Mouse (Mus musculus): Measurements from ENCODE around the gene Paox. TPM values are rescaled to one million over a fixed set of nuclear protein-coding genes. Genes with fewer than 3 reads are reported as not detected.

Gene Paox
- total and polyA plus RNA-seq, 3 experiments = 0.25 TPM; not detected in 2

DNA sequence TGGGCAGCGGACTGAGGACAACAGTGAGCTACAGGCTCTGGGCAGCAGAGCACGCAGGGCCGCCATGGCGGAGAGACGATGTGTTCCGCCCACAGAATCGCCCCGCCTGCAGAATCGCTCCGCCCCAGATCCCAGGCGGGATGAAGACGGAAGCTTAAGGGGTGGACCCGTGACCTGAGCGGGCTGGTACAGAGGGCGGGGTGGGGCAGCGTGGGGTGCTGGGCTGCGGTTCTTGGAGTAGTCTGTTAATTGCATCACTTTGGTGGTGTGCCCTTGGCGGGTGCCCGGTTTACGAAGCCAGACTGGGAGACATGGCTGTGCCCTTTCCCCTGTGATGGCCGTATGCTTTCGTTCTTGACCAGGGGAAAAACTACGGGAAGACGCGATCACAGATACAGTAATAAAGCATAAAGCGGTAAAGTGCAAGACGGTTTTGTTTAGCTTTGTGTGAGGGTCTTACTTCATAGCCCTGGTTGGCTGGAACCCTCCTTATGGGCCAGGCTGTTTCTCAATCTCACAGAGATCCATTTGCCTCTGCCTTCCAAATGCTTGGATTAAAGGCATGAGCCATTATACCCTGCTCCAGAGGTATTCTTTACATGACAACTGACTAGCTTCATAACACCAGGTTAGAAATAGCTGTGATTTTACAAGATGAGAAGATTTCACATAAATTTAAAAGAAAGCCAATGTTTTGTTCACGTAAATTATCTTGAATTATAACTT, 893 bp downstream of the Paox start, which contains the start of gene Echs1 (continued):
- TF ChIP-seq POLR2AphosphoS2 (IDR thresholded peaks at IDR 0.05; ENCODE audit: low read length) (peak; percentile 37; the same call in 1 of the 2 replicates), GABPA (IDR thresholded peaks at IDR 0.05; ENCODE audit: low read depth, low read length) (no peak), TCF12 (IDR thresholded peaks at IDR 0.05; ENCODE audit: low read depth, low read length) (no peak), ETS1 (IDR thresholded peaks at IDR 0.05; ENCODE audit: low read depth, low read length) (0 out of 2 replicates have a peak, but pooled peaks have one; percentile 41), RCOR1 (IDR thresholded peaks at IDR 0.05; ENCODE audit: low read depth, low read length) (no peak), USF1 (IDR thresholded peaks at IDR 0.05; ENCODE audit: low read depth, low read length) (peak; percentile 81), SIN3A (IDR thresholded peaks at IDR 0.05; ENCODE audit: low read length) (0 out of 2 replicates have a peak, but pooled peaks have one; percentile 66), NELFE (IDR thresholded peaks at IDR 0.05; ENCODE audit: low read depth, low read length) (peak; percentile 79), MAX (IDR thresholded peaks at IDR 0.05; ENCODE audit: low read length) (no peak; the same call in 1 of the 2 replicates), ZMIZ1 (IDR thresholded peaks at IDR 0.05; ENCODE audit: low read depth, low read length) (0 out of 2 replicates have a peak, but pooled peaks have one; percentile 6), EP300 (IDR thresholded peaks at IDR 0.05; ENCODE audit: low read depth in 1 of 2, low read length in 2 of 2) (no peak), ELF1 (IDR thresholded peaks at IDR 0.05; ENCODE audit: low read depth, low read length) (peak; percentile 42; the same call in 1 of the 2 replicates), MEF2A (IDR thresholded peaks at IDR 0.05; ENCODE audit: extremely low read depth, insufficient replicate concordance, low read depth, low read length, poor library complexity, severe bottlenecking) (no peak), KAT2A (conservative IDR thresholded peaks at IDR 0.05; ENCODE audit: low read depth, low read length) (no peak), MXI1 (IDR thresholded peaks at IDR 0.05; ENCODE audit: low read depth, low read length) (peak; percentile 73), ZC3H11A (IDR thresholded peaks at IDR 0.05; ENCODE audit: low read depth, low read length) (no peak), CHD2 (IDR thresholded peaks at IDR 0.05; ENCODE audit: low read length) (no peak), MYC (IDR thresholded peaks at IDR 0.05; ENCODE audit: low read depth, low read length) (no peak; the same call in 1 of the 2 replicates), SMC3 (IDR thresholded peaks at IDR 0.05; ENCODE audit: low read depth, low read length) (no peak), TBP (IDR thresholded peaks at IDR 0.05; ENCODE audit: low read depth, low read length) (no peak), POLR2A (IDR thresholded peaks at IDR 0.05; ENCODE audit: control insufficient read depth in 1 of 2, insufficient read depth in 1 of 2, low read depth in 1 of 2, low read length in 2 of 2, poor library complexity in 1 of 2) (peak; percentile 52 to 84; a peak in 3 of 4 replicates)

DNA sequence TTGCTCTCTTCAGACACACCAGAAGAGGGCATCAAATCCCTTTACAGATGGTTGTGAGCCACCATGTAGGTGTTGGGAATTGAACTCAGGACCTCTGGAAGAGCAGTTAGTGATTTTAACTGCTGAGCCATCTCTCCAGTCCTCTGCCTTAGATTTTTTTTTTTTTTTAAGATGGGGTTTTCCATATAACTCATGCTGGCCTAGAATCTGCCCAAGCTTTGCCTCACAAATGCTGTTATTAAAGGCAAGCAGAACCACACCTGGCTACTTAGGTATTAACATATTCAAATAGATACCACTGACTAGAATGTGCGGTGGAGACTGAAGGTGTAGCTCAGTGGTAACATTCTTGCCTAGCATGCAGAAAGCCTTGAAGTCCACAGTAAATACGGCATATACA, 4.9 kb downstream of the Paox start:
- TF ChIP-seq HCFC1 (IDR thresholded peaks at IDR 0.05; ENCODE audit: low read depth, low read length) (no peak), POLR2AphosphoS2 (IDR thresholded peaks at IDR 0.05; ENCODE audit: low read length) (no peak), SIN3A (IDR thresholded peaks at IDR 0.05; ENCODE audit: low read length) (no peak), TBP (IDR thresholded peaks at IDR 0.05; ENCODE audit: low read depth, low read length) (no peak), MYB (IDR thresholded peaks at IDR 0.05; ENCODE audit: low read depth, low read length) (no peak), MYC (IDR thresholded peaks at IDR 0.05; ENCODE audit: low read depth, low read length) (no peak), ELF1 (IDR thresholded peaks at IDR 0.05; ENCODE audit: low read depth, low read length) (no peak), ZMIZ1 (IDR thresholded peaks at IDR 0.05; ENCODE audit: low read depth, low read length) (no peak), KAT2A (conservative IDR thresholded peaks at IDR 0.05; ENCODE audit: low read depth, low read length) (no peak), POLR2A (IDR thresholded peaks at IDR 0.05; ENCODE audit: control insufficient read depth in 1 of 2, insufficient read depth in 1 of 2, low read depth in 1 of 2, low read length in 2 of 2, poor library complexity in 1 of 2) (no peak), CTCF (IDR thresholded peaks at IDR 0.05 in 2 of 3, conservative IDR thresholded peaks at IDR 0.05 in 1 of 3; ENCODE audit: control insufficient read depth in 1 of 3, insufficient read depth in 1 of 3, low read depth in 2 of 3, low read length in 3 of 3, poor library complexity in 1 of 3, severe bottlenecking in 1 of 3) (no peak), RAD21 (IDR thresholded peaks at IDR 0.05; ENCODE audit: low read depth, low read length) (no peak)
- Histone ChIP-seq H3K27ac (ENCODE audit: control insufficient read depth, low read depth, low read length) (no peak overlapping the region), H3K9ac (ENCODE audit: control insufficient read depth, low read depth, low read length, poor library complexity, severe bottlenecking) (no peak overlapping the region), H3K27me3 (ENCODE audit: control insufficient read depth in 1 of 2, insufficient read depth in 2 of 2, low read length in 2 of 2) (no peaks in the 10 kb centered on the region), H3K4me1 (ENCODE audit: control insufficient read depth in 1 of 2, insufficient read depth in 2 of 2, low read length in 2 of 2) (peaks cover 5% of the 10 kb centered on the region in 2 experiments; a peak in 3 of 4 replicates), H3K36me3 (ENCODE audit: control insufficient read depth in 1 of 2, insufficient read depth in 2 of 2, low read length in 2 of 2) (peaks cover 0 to 2% of the 10 kb centered on the region in 2 experiments; a peak in 2 of 4 replicates), H3K4me3 (ENCODE audit: control insufficient read depth in 1 of 2, insufficient read depth in 1 of 2, low read depth in 2 of 2, low read length in 2 of 2) (no peak overlapping the region), H3K9me3 (replicated peaks; ENCODE audit: insufficient read depth, low read length) (no peaks in the 10 kb centered on the region), H3K79me2 (ENCODE audit: control insufficient read depth, insufficient read depth, low read length, poor library complexity) (peaks cover 3% of the 10 kb centered on the region)
- no peak for DNase-seq (ENCODE audit: low read depth, low spot score)
